Mouse (Mus musculus) gastrocnemius, postnatal 14 days (tissue): Measurements from ENCODE around the gene Tctex1d1. TPM values are rescaled to one million over a fixed set of nuclear protein-coding genes. Genes with fewer than 3 reads are reported as not detected.

ENCODE experiments used
- DNase-seq: peaks from one replicate; pipeline ENCODE4 v3.0.0; 2021; ENCODE audit warnings: mixed read lengths
- intact Hi-C: fragments of 180-260 bp; cut with DNase I; formaldehyde crosslinking; loops from one replicate; pipeline ENCODE4 v1.15.1; 2025; ENCODE audit warnings: low total_unique reads
- total RNA-seq, 2 experiments: library from RNA; stranded (reverse); gene quantifications; 2 replicates each; pipeline ENCODE4 v1.2.3; 2021

Tctex1d1 gene
- total RNA-seq, 2 experiments from 2014 or later = not detected

DNA sequence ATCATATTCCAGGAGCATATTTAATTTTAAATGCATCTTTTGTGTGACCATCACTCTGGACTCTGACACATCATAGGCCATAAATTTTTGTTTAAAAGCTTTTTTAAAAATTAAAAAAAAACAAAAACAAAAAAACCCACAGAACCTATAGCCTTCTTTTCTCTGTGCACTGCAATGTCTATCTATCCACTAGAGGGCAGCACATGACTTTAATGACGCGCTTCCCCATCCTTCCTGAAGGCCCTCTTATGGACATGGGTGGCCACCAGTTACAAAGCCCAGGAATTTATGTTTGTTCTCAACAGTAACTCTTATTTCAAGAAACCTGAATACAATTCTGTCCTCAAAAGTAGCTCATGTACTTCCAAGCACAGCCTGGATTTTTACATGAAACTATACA lies 8.5 kb downstream of the Tctex1d1 start:
- intact Hi-C loops = loop anchor here (5.0 kb wide), 1 partner anchor 155 kb away; no protein-coding TSS in a partner anchor
- peak; percentile 31 for DNase-seq

DNA sequence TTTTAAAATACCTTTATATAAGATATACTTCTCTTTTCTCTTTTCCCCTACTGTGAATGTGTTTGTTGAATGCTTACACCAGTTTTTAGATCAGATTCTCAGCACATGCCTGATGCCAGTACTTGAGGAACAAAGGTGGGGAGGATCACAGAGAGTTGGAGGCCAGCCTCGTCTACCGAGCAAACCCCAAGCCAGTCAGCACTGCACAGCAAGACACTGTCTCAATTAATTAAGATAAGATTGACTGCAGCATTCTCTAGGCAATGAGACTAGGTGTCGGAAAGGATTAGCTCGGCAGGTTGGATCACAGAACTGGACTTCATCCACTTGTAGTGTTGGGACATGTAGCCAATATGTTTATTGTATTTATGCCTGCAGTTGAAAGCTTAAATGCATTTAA lies 8.9 kb downstream of the Tctex1d1 start:
- no peak for DNase-seq
- intact Hi-C loops = loop anchor here (5.0 kb wide), 1 partner anchor 155 kb away; no protein-coding TSS in a partner anchor

DNA sequence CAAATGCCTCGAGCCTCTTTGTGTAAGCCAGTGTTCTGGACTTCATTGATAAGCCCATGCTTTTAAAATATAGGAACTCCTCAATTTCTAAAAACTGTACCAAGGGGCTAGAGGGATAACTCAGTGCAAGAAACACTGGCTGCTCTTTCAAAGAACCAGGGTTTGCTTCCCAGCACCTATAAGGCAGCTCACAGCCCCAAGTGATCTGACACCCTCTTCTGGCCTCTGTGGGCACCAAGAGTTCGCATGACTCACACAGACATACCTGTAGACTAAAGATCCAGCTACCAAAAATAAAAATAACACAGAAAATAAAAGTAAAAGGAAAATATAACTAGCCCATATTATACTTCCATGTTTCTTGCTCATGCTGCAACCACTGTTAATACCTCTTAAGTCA lies 9.3 kb downstream of the Tctex1d1 start:
- DNase-seq = no peak
- intact Hi-C loops = loop anchor here (5.0 kb wide), 1 partner anchor 155 kb away; no protein-coding TSS in a partner anchor

DNA sequence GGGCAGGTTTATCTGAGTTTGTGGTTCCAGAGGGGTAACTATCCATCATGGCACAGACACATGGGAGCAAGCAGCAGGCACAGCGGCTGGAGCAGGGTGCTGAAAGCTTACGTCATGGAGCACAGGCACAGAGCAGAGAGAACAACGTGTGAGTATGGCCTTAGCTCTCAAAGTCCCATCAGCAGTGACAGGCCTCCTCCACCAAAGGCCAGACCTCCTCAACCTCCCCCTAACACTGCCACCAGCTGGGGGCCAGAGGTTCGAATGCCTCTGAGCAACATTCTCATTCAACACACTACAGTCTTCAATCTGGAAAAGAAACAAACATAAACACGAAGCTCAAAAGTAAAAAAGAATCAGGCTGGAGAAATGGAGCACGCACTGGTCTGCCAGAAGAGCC lies 10.1 kb downstream of the Tctex1d1 start:
- DNase-seq = no peak

DNA sequence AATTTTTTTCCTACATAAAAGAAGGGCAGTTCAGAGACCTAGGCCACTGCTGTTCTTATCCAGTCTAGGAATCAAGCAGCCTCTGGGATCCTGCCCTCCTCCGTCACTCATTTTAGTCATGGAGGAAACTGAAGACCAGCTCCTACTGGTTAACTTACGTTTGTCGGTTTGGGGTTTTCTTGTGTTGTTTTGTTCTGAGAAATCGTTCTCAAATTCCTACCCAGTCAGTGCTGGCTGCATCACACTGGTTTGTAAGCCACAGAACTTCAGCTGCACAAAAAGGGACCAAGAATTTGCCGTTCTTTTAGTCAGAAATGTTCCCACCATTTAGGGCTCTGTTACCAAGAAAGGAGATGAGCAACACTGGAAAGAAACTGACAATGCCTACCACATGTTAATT lies 11.0 kb downstream of the Tctex1d1 start:
- intact Hi-C loops = loop anchor here (5.0 kb wide), 1 partner anchor 153 kb away; no protein-coding TSS in a partner anchor
- DNase-seq = no peak

More for the DNA sequence above, 10.1 kb downstream of the Tctex1d1 start:
- intact Hi-C loops = loop anchor here (5.0 kb wide), 1 partner anchor 154 kb away; no protein-coding TSS in a partner anchor

DNA sequence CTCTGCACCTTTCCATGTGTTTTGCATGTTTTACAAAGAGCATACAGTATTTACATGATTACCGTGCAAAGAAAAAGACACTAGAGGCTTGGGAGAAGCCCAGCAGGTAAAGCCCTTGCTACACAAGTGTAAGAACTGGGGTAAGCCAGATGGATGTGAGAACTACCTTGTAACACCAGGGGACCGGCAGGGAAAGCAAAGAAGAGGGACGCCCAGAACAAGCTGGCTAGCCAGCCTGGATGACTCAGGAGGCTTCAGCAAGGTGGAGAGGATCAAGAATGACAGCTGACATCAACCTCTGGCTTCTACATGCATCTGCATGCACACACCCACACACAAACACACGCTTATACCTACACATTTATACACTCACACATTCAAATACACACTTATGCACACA lies 11.6 kb downstream of the Tctex1d1 start:
- intact Hi-C loops = no loop called here
- no peak for DNase-seq

DNA sequence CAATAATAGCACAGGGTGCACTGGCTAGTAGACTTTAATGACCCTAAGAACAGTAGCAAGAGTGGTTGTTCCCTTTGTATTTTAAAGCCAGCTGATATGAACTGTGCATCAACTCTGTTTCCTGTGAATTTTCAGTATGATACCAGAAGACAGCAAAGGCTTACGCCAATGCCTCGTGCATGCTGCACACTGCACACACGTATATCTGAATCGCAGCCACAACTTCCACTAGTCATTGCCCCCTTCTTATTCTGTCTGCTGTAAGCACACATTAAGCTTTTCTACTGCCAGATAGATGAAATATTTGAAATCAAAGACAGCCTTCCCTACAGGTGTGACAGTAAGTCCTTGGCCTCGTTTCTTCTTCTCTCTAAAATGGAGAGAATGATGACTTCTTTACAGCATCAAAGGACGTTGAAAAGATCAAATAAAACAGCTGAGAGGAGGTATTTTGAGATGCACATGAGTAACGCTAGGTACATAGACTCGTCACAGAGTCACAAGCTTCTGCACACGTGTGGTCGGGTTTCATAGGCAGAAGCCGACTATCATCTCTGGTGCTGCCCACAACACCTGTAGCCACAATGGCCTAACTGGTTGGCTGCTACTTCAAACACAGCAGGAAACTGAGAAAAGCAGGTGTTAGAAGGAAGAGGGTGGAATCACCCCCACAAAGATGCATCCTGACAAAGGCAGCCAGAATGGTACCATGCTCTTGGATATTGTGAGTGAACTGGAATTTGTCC lies 12.4 kb downstream of the Tctex1d1 start:
- intact Hi-C loops = no loop called here
- no peak for DNase-seq

DNA sequence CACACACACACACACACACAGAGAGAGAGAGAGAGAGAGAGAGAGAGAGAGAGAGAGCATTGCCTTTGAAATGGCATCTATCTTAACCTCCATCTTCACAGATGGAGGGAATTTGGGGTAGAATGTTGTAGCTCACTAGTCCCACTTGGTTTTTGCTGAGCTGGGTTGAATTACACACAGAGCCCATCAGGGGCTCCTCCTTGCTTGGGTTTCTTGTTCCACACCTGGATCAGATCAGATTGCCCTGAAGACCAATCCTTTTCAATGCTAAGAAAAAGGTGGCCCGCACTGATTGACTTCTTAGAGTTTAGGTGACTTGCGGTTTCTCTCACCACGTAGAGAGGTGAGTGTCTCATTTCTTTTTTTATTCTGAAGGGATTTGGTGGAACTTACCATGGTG lies 13.3 kb downstream of the Tctex1d1 start:
- intact Hi-C loops = no loop called here
- DNase-seq = no peak

DNA sequence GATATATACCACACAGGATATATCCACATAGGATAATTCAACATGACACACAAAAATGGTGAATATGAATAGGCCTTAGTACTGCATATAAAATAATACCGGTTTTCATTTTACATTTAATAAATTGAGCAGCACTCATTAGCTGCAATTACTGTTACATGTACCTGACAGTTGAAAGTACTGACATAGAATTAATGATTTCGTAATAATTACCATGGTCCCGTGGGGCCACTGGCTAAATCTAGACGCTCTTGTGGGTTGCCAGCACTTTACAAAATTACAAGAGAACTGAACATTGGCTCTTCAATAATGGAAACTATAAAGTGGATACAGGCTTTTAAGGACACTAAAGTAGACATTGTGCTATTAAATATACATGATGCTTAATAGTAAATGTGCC lies 26.3 kb downstream of the Tctex1d1 start:
- intact Hi-C loops = no loop called here

DNA sequence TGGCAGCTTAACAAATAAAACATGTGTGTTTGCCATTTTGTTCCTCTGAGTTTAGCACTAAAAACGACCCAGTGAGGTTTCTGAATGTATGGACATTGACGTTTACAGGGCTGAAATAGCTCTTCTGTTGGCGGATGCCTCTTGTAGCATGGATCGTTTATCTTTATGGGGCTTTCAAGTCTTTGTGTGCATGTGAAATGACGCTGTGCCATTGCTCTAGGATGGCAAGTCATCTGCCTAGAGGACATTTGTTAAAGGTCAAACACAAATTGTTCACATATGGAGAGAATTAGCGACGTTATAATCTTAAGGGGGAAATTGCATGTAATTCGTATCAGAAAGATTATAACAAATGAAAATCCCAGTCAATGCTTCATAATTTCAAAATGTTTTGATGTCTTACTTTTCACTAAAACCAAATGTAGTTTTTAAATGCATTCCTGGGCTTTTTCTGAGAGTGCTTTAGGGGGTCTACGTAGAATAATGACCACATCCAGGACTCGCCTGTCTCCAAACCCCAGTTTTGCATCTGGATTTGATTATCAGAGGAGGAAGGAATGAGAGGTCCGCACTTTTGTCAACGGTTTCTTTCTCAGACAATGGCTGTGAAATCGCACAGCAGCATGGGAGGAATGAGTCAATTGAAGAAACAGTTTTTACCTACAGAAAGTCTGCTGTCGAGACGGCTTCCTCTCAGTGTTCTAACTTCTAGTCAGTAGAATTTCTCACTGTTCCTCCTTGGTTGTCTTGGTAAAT lies 27.0 kb downstream of the Tctex1d1 start:
- intact Hi-C loops = no loop called here
- no peak for DNase-seq

More for the DNA sequence above, 26.3 kb downstream of the Tctex1d1 start:
- DNase-seq = no peak

DNA sequence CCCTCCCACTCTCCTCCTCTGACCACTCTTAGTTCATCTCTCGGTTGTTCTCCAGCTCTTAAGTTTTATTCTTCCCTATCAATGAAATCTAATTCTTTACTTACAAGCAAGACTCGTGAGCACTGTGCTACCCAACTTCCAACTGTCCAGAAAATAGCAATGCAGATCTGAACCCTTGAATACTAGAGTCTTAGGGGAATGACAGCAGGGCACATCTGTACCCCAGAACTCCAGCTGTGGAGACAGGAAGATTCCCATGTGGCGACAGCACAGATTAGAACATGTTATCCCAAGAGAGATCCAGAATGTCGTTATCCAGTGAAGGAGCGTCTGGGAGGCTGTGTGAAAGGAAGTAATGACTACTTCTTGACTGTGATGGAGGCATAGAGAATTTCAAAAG lies 27.9 kb downstream of the Tctex1d1 start:
- DNase-seq = no peak
- intact Hi-C loops = no loop called here

DNA sequence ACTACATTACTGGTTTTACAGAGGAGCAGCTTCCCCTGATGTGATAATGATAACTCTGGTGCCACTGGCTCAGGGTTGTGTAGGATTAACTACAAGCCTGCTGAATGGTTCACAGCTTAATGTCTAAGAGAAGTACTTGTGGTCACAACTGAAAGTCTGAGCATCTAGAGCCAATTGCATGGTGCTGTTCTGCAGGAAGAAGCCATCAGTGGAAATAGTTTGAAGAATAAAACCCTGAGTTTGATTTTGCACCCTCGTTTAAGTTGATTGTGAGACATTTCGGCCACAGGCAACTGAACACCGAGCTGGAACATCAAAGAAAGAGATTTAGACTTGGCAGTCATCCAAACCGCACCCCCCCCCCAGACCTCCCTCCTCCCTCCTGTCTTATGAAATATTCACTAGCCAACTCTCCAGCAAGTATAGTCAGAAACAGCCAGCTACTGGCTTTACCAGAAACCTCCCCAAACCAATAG lies 28.6 kb downstream of the Tctex1d1 start:
- intact Hi-C loops = no loop called here
- DNase-seq = no peak

DNA sequence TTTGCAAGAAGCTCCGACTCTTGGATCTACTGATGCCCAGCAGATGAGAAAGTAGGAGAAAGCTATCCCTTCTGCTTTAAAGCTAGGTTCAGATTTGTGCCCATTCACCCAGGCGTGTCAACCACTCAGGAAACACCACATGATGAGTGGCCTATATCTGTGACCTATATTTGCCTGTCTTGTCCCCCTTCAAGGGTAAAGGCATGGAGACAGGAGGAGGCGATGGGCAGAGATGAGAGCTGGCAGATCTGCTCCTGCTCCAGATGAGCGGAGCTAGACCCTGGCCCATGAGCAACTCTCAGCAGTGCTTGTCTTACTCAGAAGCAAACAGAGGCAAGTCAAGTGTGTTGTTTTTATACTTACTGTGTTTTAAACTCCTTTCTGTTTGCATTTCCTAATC lies 32.3 kb downstream of the Tctex1d1 start:
- DNase-seq = no peak
- intact Hi-C loops = no loop called here

DNA sequence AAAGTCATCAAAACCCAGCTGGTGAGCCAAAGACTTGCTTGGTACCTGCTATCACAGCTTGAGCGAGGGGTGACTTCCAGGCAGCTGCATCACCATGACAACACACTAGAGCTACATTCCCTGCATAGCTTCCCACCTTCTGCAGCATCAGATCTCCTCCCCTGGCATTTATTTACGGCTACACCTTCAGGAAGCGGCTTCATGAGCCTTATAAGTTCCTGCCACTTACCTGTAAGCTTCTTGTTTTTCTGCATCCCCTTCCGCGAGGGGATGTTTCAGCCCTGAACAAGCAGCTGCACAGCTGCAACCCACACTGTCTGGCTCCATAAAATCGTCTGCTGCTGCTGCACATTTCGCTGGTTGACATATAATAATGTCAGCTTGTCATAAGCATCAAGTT lies 33.4 kb downstream of the Tctex1d1 start:
- intact Hi-C loops = no loop called here
- DNase-seq = no peak

DNA sequence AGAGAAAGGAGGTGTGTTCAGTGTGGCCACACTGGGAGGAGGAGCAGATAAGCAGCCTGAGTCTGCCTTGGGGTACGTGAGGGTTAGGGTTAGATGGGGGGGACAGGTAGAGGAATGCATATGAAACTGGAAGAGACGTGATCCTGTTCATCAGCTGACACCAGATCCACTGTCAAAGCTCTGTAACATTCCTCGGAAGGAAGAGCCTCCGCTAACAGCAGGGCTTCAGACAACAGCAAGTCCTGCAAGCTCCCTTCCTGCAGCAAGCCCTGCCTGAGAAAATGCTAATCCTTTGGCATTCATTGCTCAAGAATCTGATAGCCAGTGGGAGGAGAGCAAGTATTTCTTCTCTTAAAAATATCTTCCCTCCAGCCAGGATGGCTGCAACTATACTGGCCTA lies 35.1 kb downstream of the Tctex1d1 start:
- intact Hi-C loops = no loop called here
- no peak for DNase-seq

DNA sequence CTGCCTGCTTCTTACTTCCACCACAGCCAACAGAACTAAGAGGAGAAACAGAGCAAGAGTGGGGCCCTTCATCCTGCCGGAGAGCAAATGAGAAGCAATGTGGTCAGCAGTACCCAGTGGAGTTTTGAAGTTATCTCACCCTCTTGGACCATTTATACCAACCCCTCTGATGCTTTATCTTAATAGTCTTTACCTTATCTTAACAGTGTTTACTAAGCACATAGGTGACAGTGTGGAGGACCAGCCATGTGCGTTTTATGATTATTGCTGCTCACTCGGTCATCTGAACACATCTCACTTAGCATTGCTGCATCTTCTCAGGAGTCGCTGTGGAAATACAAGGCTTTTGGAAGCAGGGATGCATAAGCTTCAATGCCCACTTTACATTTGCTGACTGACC lies 48.2 kb downstream of the Tctex1d1 start, which contains the start of gene Insl5:
Gene Insl5 (minus strand): TSS at position 222 of the 400 bp plus-strand sequence.
- intact Hi-C loops = no loop called here

DNA sequence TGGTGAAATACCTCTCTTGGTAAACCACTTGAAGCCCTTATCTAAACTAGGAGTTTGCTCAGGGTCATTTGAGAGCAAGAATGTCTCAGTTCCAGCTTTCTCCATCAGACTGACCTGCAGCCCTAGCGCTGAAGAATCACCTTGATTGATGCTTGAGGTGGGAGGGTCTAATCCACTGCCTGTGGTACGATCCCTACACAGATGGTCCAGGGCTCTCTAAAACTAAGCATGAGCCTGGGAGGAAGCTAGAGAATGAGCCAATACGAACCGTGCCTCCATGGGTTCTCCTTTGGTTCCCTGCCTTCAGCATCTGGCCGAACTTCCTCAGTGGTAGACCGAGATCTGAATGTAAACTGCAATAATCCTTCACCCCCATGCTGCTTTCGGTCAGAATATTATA lies 49.3 kb downstream of the Tctex1d1 start:
- intact Hi-C loops = no loop called here
- no peak for DNase-seq

More for the DNA sequence above, 48.2 kb downstream of the Tctex1d1 start, which contains the start of gene Insl5:
- DNase-seq = no peak

DNA sequence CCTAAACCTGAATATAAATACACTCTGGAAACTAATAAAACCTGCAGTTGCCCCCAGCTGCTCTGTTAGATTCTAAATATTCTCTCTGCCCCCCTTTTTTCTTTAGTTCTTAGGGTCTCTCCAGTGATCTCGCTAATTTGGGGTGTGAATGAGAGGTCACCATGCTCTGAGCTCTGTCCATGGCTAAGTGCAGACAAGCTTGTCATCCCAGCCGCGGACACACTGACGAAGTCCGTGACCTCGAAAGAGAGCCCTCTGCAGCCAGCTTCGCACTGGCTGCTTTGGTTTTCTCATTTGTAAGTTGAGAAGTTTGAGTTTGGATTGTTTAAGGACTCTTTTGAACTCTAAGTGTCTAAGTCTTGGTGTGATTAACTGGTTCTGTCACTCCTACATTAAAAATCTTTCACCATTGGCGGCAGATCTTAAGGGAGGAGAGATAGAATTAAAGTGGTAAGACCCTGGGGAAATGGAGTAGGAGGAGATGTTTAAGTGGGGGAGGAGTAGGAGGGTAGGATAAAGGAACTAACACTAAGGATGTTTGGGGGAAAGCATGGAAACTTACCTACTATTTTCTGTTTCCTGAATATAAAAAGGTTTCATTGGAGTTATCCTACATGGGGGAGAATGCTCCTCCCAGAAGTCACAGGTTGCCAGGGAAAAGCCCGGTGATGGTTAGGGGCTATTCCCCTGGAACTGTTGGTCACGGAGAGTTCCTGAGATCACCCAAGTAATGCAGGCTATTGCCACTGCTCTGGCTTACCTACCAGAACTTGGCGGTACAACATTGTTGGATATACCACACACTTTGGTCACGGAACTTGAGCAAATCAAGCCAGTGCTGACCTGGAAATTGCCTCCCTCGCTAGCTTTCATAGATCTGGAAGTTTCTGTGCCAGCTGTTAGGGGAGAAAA lies 50.0 kb downstream of the Tctex1d1 start:
- intact Hi-C loops = no loop called here
- no peak for DNase-seq

DNA sequence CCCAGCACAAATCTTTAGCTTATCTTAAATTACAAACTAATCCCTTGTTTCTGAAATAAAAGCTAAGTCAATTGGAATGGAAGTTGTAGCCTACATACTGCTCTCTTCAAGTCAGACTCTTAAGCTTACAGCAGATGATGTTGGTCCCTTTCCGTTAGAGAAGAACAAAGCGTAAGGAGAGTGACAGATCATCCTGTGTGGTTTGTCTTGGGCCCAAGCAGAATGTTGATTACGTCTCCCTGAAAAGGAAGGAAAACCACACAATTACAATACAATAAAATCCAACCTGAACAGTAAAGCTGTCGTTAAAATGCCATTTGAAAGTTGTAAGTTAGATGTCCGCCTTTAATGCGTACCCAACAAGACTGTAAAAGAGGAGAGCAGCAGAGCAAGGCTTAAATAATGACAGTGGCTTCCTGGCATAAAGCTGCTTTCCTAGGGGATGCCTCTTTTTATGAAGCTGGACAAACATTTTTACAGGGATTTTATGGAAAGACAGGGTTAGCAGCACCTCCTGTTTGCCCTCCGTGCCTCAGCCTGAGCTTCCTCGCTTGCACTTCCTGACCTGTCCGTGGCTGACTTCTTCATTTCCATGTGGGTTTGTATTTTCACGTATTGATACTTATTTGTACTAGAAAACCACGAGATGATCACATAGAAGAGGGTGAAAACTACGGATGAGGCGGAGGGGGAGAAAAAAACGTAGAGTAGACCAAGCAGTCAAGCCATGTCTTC lies 60.9 kb downstream of the Tctex1d1 start:
- DNase-seq = no peak
- intact Hi-C loops = no loop called here
